Mouse (Mus musculus) lung, postnatal 36 days (tissue): Measurements from ENCODE around the gene Fgfr2.

Source experiments
- DNase-seq: peaks from one replicate; pipeline ENCODE4 v3.0.0; 2022; ENCODE audit warnings: mixed read lengths

The Fgfr2 gene

GRCm38 (mm10) chr7:132273741-132274513, 849.2 kb downstream of the Fgfr2 start:
- no peak for DNase-seq

GRCm38 (mm10) chr7:132272984-132273383, 850.2 kb downstream of the Fgfr2 start:
- no peak for DNase-seq

DNA sequence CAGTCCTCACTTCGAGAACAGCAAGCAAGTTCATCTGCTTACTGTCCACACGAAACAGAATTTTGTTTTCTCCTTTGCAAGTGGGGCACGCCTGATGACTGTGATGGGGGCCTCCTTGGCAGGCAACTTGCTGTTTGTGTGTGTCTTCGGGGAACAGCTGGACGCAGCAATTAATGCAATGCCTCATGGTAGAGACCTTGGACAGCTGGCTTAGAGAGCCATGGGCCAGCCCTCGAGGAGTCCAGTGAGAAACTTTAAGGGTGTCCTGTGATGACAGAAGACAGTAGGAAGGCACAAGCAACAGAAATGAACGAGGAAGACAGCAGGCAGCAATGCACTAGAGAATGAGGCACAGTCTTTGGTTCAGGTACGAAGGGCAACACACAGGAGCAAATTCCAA, 852.8 kb downstream of the Fgfr2 start:
- no peak for DNase-seq

- DNase-seq = no peak
Measured at GRCm38 (mm10) chr7:132269661-132270060, 853.5 kb downstream of the Fgfr2 start.

DNA sequence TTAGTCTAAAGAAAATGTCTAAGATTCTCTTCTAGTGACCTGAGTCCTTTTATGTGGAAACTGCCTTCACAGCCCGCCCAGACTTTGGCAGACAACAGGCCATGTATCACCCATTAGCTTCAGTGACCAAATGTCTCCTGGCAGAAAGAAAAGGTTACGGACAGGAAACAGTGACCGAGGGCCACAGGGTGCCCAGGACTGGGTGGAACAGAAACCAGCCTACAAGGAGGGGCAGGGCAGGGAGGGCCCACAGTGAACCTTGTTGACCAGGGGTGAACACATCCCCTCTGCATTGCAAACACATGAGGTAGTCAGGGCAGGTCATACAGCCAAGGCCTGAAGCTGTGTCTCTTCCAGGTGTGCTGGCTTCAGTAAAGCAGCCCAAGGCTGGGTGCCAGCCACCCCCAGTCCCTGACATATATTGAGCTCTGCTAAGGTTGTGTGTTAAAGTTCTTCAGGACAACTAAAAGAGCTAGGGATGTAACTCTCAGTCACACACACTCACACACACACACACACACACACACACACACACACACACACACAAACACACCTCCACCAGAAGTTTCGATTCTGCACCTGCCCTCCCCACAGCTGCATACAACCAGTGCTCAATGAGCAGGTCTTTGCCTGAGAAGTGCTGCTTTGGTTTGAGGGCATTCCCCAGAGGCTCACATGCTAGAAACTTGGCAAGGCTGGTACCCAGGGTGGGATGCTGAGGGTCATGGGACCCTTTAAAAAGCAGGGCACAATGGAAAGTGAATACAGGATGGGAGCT, 855.2 kb downstream of the Fgfr2 start:
- DNase-seq = no peak

DNA sequence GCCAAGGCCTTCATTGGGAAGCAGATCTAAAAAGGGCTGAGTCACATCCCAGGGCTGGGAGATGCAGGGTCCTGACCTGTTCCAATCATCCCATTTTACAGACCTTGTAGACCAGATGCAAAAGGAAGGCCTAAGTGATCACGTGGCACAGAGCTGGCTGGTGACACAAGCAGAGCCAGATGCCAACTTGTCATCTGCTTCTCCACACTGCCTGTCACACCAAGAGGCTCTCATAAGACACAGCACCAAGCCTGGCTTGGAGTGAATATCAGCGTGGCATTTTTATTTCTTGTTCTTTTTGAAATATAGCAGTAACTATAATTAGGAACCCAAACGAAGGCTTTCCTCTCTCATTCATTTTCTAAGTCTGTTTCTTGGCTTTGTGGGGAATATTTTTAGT, 858.4 kb downstream of the Fgfr2 start:
- DNase-seq = no peak

- DNase-seq = no peak
Measured at GRCm38 (mm10) chr7:132263186-132263585, 860.0 kb downstream of the Fgfr2 start.

DNA sequence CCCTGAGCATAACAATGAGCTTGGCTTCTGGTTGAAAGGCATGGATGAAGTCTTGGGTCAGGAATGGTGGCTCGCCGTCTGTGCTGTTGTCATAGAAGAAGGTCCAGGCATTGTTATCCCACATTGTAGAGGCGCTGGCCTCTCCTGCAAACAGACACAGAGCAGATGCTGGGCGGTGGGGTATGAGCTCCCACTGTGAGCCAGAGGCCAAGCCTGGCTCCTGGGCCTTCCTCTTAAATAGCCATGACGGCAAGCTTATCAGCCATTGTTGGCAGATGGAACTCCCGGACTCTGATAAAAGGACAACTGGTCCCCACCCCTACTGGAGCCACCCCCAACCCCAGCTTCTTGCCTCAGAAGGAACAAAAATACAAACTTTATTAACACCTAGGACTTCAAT, 860.5 kb downstream of the Fgfr2 start:
- DNase-seq = peak; percentile 39

GRCm38 (mm10) chr7:132261885-132262284, 861.3 kb downstream of the Fgfr2 start:
- DNase-seq = peak; percentile 24

DNA sequence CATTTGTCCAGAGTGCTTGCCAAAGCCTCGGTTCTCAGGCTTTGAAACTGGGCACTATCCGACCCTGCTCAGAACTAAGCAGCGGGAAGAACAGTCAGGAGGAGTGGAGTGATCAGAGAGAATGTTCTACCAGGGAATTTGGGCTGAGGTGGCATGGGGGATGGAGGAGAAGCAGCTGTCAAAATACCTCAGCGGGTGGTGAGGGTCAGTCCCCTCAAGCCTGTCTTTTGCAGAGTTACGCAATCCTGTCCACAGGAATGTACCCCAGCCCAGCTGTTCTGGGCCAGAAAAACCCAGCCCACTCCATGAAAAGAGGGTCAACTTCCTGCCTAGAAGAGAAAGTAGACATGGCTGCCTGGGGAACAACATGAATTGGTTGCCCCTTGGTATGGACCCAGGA, 862.5 kb downstream of the Fgfr2 start:
- peak; percentile 31 for DNase-seq

DNA sequence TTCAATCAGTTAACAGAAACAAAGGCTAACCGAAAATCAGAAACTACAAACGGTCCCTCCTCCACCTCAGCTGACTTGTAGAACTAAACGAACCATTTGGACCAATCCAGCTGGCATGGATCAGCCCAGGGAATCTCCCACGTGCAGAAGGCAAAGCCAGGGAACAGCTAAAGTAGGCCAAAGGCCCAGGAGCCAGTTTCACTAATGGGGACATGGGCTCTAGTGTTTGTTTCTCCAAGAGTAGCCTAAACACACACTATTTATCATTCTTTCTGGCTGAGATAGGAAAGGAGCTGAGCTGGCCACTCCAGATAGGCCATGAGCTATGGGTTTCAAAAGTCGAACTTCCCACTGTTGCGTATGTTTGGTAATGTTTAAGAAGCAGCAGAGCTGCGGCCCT, 864.3 kb downstream of the Fgfr2 start:
- DNase-seq = peak; percentile 79

DNA sequence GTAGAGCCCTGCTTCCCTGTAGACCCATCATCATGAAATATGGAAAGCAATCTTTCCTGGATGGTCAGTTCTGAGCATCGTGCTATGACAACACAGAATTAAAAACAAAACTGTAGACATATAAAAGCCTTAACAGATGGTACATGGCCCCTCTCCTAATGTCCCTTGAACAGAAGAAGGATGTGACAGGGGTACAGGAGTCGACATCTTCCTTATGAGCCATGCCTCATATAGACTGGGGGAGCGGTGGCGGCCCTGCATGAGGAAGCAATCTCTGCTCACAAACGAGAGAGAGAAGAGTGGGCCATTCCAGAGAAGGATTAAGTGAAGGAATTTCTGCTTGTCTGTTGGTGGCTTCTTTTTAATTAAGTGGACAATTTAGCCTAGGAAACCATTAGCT, 864.9 kb downstream of the Fgfr2 start:
- no peak for DNase-seq

DNA sequence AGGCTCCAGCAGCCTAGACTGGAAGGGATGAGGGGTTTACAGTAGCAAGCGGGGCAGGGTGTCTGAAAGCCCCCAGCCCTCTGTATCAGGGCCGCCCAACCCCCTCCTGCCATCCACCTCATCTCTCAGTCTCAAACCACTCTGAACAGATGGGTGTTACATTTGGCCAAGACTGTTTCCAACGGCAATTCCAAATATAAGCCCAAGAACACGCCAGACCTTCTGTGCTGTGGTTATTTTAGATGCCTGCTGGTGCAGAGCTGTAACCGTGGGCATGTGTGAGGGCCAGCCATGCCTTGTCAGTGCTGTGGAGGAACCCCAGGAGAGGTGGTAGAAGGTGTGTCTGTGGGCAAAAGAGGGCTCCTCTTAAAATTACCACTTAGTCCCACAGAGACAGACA, 869.6 kb downstream of the Fgfr2 start:
- DNase-seq = no peak

- no peak for DNase-seq
Measured at GRCm38 (mm10) chr7:132253078-132253477, 870.1 kb downstream of the Fgfr2 start.

GRCm38 (mm10) chr7:132249563-132250119, 873.5 kb downstream of the Fgfr2 start:
- DNase-seq = no peak

- no peak for DNase-seq
Measured at GRCm38 (mm10) chr7:132247567-132247966, 875.6 kb downstream of the Fgfr2 start.

- DNase-seq = no peak
Measured at GRCm38 (mm10) chr7:132247091-132247490, 876.1 kb downstream of the Fgfr2 start.

DNA sequence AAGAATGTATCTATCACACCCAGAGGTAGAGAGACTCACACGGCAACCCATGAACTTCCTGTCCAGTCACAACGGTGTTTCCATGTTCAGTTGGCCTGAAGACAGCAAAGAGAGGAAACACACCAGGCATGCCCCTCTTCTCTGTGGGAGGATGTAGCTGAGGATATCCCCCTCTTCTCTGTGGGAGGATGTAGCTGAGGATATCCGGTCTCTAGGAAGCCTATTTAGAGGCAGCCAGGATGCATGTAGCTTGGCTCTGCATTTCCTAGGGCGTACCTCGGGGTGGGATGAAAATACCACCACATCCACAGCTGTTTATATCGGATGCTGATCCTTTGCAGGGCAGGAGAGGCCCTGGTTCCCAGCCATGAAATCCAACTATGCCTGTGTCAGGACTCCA, 877.4 kb downstream of the Fgfr2 start:
- DNase-seq = peak; percentile 66

DNA sequence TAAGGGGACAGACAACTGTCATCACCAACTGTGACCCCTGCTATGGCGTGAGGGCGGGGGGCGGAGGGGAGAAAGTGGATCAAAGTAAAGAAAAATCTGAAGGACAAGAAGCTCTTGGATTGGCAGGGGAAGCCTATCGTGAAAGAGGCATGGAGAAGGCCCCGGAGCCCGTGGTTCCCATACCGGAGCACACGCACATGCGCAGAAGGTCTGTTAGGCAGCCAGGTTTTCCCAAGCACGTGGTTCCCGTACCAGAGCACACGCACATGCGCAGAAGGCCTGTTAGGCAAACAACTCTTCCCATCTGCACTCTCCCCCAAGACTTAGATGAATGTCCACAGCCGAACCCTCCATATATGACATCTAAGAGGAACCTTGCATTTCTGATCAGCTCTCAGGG, 878.5 kb downstream of the Fgfr2 start:
- no peak for DNase-seq

GRCm38 (mm10) chr7:132243225-132243624, 879.9 kb downstream of the Fgfr2 start:
- peak; percentile 54 for DNase-seq

GRCm38 (mm10) chr7:132242617-132243141, 880.5 kb downstream of the Fgfr2 start:
- peak; percentile 75 for DNase-seq

- peak; percentile 34 for DNase-seq
Measured at GRCm38 (mm10) chr7:132238921-132239320, 884.2 kb downstream of the Fgfr2 start.

DNA sequence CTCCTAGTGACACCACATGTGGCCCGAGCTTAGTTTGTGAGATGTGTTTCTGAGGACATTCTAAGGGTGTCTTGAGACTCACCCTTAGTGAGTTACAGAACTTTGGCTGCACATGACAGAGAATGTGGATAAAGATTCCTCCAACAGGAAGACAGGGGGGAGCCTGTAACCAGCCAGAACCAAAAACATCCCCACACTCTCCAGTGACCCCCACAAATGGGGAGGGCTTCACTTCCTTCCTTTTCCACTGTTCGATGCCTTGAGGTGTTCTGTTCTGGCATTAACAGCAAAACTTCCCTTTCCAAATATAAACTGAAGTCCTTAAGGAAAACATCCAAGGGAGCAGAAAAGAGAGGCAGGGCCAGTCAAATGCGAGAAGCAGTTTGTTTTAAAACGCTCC, 886.0 kb downstream of the Fgfr2 start:
- DNase-seq = peak; percentile 67

GRCm38 (mm10) chr7:132236789-132237188, 886.4 kb downstream of the Fgfr2 start:
- DNase-seq = peak; percentile 27
